Mouse (Mus musculus) natural killer cell, adult 2 months (primary cell): ENCODE results near the gene Olfr599.
"Not testable (repeated sequence)": the region's sequence is repeated elsewhere in the genome, so short reads cannot be mapped to it uniquely, and the experiment has no call there.

Experiments used
- DNase-seq, 2 experiments: peaks; one replicate each; pipeline ENCODE4 v3.0.0; 2022; ENCODE audit warnings: low spot score in 2 of 2

Gene Olfr599

GRCm38 (mm10) chr7:103335617-103336016 lies at the start of gene Olfr599:
Gene Olfr599, plus strand, starts transcription at chr7:103335917.
- DNase-seq, result no peak

- DNase-seq, result not testable (repeated sequence)
Observed at GRCm38 (mm10) chr7:103305348-103305747, 30.4 kb upstream of the Olfr599 start, which contains the start of gene Olfr596. Gene Olfr596, plus strand, starts transcription at chr7:103305648.

- not testable (repeated sequence) for DNase-seq
Observed at GRCm38 (mm10) chr7:103316015-103316414, 19.7 kb upstream of the Olfr599 start, which contains the start of gene Olfr597. Gene Olfr597, plus strand, starts transcription at chr7:103316315.

- DNase-seq, result no peak
Observed at GRCm38 (mm10) chr7:103323268-103323667, 12.4 kb upstream of the Olfr599 start, which contains the start of gene Olfr598. Gene Olfr598, plus strand, starts transcription at chr7:103323568.

GRCm38 (mm10) chr7:103349569-103349968 lies 13.9 kb downstream of the Olfr599 start, which contains the start of gene Olfr600:
Gene Olfr600, minus strand, starts transcription at chr7:103349669.
- no peak for DNase-seq

GRCm38 (mm10) chr7:103362555-103362954 lies 26.8 kb downstream of the Olfr599 start, which contains the start of gene Olfr601:
Gene Olfr601, minus strand, starts transcription at chr7:103362655.
- DNase-seq, result no peak

GRCm38 (mm10) chr7:103386077-103386476 lies 50.4 kb downstream of the Olfr599 start, which contains the start of gene Olfr603:
Gene Olfr603, minus strand, starts transcription at chr7:103386177.
- no peak for DNase-seq
